Mouse (Mus musculus) adrenal gland, postnatal 14 days (tissue): ENCODE measurements around the gene Gnb4. TPM values are rescaled to one million over a fixed set of nuclear protein-coding genes. Genes with fewer than 3 reads are reported as not detected.
A peak's percentile ranks its signal among the peaks of the same experiment; 100 is the strongest.

Experiments used
- DNase-seq: peaks from one replicate; pipeline ENCODE4 v3.0.0; 2021; ENCODE audit warnings: mixed read lengths
- total RNA-seq: library from RNA; stranded (reverse); gene quantifications from 2 replicates; pipeline ENCODE4 v1.2.3, GENCODE M21; 2021

Gene Gnb4
- total RNA-seq, 1 experiment from 2014 or later = 44.4 TPM

- peak; percentile 23 for DNase-seq
These were observed 1.6 kb downstream of the Gnb4 start for GRCm38 (mm10) chr3:32614786-32615185.

DNA sequence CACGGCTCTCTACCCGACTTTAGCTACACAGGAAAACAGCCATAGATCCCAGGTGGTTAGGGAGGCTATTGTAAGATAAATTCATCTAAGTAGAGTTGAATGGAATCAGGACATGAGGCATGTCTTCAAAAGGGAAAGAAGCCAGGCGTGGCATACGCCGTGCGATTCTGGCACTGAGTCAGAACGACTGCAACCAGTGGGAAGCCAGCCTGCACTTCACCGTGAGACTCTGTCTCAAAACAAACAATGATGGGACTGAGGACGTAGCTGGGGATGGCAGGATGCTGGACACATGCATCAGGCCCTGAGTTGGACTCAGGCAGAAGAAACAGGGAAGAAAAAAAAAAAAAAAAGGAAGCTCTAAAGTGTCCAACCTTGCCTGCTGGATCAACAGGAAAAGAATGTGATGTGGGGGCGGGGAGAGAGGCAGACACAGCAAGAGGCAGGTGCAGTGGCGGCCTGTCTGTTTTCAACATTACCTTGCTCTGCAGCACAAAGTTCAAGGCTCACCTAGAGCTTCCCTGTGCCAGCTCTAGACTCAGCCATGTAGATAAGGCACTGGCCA, 4.7 kb downstream of the Gnb4 start:
- DNase-seq = peak; percentile 16

DNA sequence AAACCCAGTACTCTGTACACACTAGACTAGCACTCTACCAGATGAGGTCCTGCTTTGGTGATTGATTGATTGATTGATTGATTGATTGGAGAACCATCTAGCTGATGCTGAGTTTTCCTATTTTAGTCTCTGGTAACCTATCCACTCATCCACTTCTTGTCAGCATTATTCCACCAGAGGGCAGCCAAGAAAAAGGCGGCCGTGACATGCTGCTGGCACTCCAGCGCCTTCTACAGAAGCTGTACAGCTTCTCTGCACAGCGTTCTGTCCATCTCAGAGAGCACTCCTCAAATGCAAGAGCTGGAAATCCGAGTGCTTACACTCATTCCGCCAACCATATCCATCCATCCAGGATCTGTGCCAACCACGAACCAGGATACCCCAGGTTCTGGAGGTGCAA, 5.8 kb downstream of the Gnb4 start:
- peak; percentile 79 for DNase-seq

GRCm38 (mm10) chr3:32609233-32609632, 7.2 kb downstream of the Gnb4 start:
- DNase-seq = no peak

GRCm38 (mm10) chr3:32601055-32601454, 15.3 kb downstream of the Gnb4 start:
- peak; percentile 31 for DNase-seq

- no peak for DNase-seq
These were observed 17.1 kb downstream of the Gnb4 start for GRCm38 (mm10) chr3:32599328-32599727.

GRCm38 (mm10) chr3:32595080-32595479, 21.3 kb downstream of the Gnb4 start:
- DNase-seq = no peak

- DNase-seq = no peak
These were observed 30.1 kb downstream of the Gnb4 start for GRCm38 (mm10) chr3:32586274-32586673.

DNA sequence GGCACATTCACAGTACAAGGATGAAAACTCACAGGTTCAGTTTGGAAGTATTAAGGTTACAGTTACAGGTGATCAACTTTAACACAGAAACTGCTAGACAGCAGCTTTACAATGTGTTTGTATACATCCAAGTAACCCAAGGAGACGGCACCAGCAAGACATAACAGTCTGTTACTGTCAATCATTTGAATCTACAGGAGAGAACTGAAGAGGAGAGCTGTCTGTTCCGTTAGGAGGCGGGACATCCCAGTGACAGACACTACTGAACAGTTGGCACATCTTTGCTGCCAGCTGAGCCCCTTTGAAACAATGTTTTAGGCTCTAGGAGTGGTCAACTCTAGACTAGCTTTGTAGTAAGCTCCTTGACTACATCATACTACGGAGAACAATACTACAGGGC, 32.9 kb downstream of the Gnb4 start:
- DNase-seq = no peak

GRCm38 (mm10) chr3:32581911-32582310, 34.5 kb downstream of the Gnb4 start:
- DNase-seq = no peak

DNA sequence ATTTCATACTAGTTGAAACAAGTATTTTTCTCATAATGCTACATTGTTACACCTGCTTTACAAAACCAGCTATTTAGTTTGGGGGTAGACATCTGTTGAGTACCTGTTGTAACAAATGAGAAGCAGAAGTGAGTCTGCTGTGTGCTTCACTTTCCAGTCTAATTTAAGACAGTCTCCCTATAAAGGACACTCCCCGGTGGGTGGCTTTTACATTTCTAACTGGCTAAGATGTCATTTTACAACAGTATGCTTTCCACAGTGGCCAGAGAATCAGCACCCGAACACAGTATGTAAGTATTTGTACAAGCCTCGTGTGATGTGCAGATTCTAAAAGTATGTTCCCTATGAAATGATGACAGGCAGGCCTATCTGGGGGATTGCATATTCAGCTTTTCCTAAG, 35.6 kb downstream of the Gnb4 start:
- no peak for DNase-seq

DNA sequence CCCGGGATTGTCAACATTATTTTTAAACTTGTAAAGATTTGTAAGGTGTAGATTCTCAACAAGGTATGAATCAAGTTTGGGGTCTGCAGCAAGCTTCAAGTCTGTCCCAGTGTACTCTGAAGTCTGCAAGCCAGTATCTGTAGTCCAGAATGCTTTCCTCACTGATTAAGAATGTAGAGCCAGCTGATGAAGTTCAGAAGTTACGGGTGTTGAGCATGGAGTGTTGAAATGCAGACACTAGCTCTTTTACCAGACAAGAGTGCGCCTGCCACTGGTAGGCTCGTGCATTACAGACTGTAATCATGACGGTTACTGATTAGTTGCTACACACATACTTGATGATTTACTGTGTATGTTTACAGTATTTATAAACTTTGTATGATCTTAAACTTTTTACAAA, 37.6 kb downstream of the Gnb4 start:
- DNase-seq = no peak

- DNase-seq = no peak
These were observed 41.2 kb downstream of the Gnb4 start for GRCm38 (mm10) chr3:32575151-32575550.

DNA sequence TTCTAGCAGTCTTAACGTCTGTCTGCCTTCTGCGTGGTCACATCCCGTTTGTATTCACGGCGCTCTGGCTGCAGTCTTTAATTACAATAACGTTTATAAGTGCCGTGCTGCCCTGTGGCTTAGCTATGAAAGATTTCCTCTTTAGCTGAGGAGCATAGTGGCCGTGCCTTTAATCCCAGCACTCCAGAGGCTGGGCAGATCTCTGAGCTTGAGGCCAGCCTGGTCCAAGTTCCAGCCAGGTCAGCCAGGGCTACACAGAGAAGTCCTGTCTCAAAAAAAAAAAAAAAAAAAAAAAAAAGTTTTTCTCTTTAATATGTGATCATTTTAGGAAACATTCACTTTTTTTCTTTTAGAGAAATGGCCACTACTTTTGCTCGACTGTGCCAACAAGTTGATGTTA, 42.5 kb downstream of the Gnb4 start:
- DNase-seq = no peak

GRCm38 (mm10) chr3:32573086-32573485, 43.3 kb downstream of the Gnb4 start:
- DNase-seq = no peak

DNA sequence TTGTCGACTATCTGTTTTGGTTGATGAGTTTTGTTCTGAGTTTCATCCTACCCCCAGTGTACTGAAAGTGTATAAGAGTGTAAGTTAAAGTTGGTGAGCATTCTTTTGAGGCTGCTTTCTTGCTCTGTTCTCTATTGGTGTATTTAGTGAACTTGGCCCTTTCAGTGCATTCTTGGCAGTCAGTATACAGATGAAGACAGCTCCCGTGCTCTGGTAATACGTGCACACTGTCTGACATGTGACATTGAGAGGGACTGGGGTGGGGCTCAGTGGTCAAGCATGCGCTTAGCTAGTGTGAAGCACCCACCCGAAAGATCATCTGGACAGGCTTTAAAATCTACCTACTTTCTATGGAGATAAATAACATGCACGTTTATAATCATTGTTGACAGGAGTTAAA, 53.0 kb downstream of the Gnb4 start:
- DNase-seq = no peak

DNA sequence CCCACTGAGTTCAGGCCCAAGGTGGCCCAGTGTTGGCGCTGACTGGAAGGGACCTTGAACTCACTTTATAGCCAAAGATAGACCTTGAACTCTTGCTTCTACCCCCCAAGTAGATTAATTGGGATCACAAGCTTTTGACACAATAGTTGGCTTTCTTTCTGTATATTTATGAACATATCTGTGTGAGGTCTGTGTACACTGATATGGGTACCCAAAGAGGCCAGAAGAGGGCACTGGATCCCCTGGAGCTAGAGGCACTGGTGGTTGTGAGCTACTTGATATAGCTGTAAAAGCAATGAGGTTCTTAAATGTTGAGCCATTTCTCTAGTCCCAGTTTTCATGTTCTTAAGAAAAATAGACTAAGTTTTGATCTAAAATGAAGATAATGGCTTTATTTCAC, 63.3 kb downstream of the Gnb4 start:
- DNase-seq = peak; percentile 28

DNA sequence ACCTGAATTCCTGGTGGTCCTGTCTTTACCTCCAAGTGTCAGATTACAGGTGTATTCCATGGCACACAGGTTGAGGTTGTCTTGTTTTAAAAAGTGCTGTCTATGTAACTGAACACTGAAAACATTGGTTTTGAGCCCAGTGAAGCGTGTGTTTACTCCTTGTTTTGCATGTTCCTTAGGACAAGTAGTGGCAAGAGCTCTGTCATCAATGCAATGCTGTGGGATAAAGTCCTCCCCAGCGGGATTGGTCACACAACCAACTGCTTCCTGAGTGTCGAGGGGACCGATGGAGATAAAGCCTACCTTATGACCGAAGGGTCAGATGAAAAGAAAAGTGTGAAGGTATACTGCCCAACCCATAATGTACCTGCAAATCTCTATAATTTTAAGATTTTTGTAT, 78.3 kb downstream of the Gnb4 start:
- DNase-seq = no peak

- DNase-seq = peak; percentile 75
These were observed 78.8 kb downstream of the Gnb4 start for GRCm38 (mm10) chr3:32537556-32537955.

DNA sequence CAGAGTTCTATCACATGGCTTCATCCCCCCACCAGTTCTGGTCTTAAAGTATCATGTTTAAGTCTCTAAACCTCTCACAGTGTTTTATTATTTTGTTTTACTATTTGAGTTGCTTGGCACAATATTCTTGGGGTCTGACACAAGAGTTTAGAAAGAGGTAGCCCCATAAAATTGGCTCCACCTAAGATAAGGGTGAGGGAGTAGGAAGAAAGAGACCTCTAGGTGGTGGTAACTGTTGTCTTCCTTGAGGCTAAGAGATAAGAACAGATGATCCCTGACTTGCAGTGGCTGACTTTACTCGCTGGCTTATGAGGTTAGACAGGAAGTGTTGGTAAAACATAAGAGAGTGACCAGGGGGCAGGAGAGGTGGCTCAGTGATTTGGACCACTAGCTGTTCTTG, 80.7 kb downstream of the Gnb4 start:
- no peak for DNase-seq

Other genes starting within 250 kb of the Gnb4 start
- gene Pik3ca, start 218.9 kb downstream of the Gnb4 start, total RNA-seq = 49.5 and 54.0 TPM in 2 replicates
- 0.26 and 0.90 TPM in 2 replicates for gene Kcnmb3, start 124.4 kb downstream of the Gnb4 start, total RNA-seq
- gene Zfp639, start 106.3 kb downstream of the Gnb4 start, total RNA-seq = 37.0 and 38.9 TPM in 2 replicates
- gene Mfn1, start 87.1 kb downstream of the Gnb4 start, total RNA-seq = 73.9 and 92.5 TPM in 2 replicates
- 44.5 and 45.2 TPM in 2 replicates for gene Actl6a, start 89.7 kb upstream of the Gnb4 start, total RNA-seq
- gene Ndufb5, start 120.4 kb upstream of the Gnb4 start, total RNA-seq = 503 and 504 TPM in 2 replicates
- gene Mrpl47, start 121.0 kb upstream of the Gnb4 start, total RNA-seq = 38.0 and 45.0 TPM in 2 replicates
- gene Usp13, start 201.0 kb upstream of the Gnb4 start, total RNA-seq = 2.7 and 4.3 TPM in 2 replicates